Mouse (Mus musculus): ENCODE measurements around the gene Mettl17. TPM values are rescaled to one million over a fixed set of nuclear protein-coding genes. Genes with fewer than 3 reads are reported as not detected.

Gene Mettl17
- total and polyA plus RNA-seq, 2 experiments from 2014 or later: 47.4 to 54.5 TPM

DNA sequence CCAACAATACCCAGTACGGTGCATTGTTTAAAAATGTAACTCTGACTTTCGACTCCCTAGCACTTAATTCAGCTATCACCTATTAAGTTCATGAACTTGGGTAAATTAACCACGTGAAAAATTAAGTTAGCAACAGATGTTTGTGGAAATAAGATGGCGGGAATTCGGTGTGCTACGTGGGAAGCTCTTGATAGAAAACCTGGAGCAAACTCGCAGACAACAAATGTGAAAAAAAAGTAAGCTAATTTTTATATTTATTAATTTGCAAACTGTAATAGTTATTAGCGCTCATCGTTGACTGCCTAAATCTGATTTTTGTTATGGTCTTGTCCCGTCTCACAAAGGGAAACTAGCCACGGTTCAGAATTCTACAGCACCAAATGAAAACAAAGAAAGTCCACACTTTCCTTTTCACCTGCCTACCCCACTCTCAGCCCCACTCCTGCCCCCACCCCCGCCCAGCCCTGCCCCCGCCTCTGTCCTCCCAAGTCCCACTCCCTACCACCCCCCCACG lies 554 bp upstream of the Mettl17 start:
- peak; percentile 3; the same call in 1 of the 2 replicates for ATAC-seq
- Histone ChIP-seq H3K27ac (ENCODE audit: low read depth, low read length) (peak overlapping the region; percentile 88), H3K9ac (peak overlapping the region; percentile 87), H3K27me3 (ENCODE audit: insufficient read depth, low read length) (no peaks in the 10 kb centered on the region), H3K4me3 (ENCODE audit: low read depth, low read length) (peak overlapping the region; percentile 82), H3K4me2 (ENCODE audit: low read depth) (peak overlapping the region; percentile 83), H3K36me3 (ENCODE audit: insufficient read depth) (peaks cover 19% of the 10 kb centered on the region), H3K9me3 (ENCODE audit: low read length) (no peaks in the 10 kb centered on the region), H3K4me1 (ENCODE audit: insufficient read depth) (peaks cover 11% of the 10 kb centered on the region; the same call in 1 of the 2 replicates)
- under 1% methylated on average over 14 of the region's 14 CpGs for WGBS
- no peak for DNase-seq
- TF ChIP-seq CTCF (IDR thresholded peaks at IDR 0.05; ENCODE audit: low read depth): no peak

DNA sequence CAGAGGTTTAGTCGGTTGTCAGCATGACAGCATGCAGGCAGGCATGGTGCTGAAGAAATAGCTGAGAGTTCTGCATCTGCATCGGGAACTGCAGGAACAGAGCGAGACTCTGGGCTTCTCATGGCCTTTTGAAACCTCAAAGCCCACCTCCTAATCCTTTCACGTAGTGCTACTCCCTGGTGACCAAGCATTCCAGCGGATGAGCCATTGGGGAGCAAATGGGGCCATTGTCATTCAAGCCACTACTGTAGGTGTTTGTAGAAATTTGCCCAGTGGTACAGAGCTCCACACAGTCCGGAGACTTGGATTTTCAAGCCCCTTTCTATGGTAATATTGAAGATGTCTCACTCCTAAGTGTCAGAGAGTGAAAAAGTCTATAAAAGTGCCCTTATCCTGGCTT lies 1.4 kb downstream of the Mettl17 start:
- peak overlapping the region; percentile 83 for H3K4me2 ChIP-seq (ENCODE audit: low read depth)
- ATAC-seq: no peak
- H3K4me1 ChIP-seq (ENCODE audit: insufficient read depth): peaks cover 11% of the 10 kb centered on the region; the same call in 1 of the 2 replicates
- TF ChIP-seq CTCF (IDR thresholded peaks at IDR 0.05; ENCODE audit: low read depth): no peak
- no peaks in the 10 kb centered on the region for H3K27me3 ChIP-seq (ENCODE audit: insufficient read depth, low read length)
- no peaks in the 10 kb centered on the region for H3K9me3 ChIP-seq (ENCODE audit: low read length)
- WGBS: 45% methylated on average over 6 of the region's 6 CpGs
- no peak for DNase-seq
- no peak overlapping the region for H3K4me3 ChIP-seq (ENCODE audit: low read depth, low read length)
- peaks cover 39% of the 10 kb centered on the region for H3K36me3 ChIP-seq (ENCODE audit: insufficient read depth)
- 0 out of 2 replicates have a peak overlapping the region, but pooled peaks have one; percentile 87 for H3K9ac ChIP-seq
- H3K27ac ChIP-seq (ENCODE audit: low read depth, low read length): no peak overlapping the region

DNA sequence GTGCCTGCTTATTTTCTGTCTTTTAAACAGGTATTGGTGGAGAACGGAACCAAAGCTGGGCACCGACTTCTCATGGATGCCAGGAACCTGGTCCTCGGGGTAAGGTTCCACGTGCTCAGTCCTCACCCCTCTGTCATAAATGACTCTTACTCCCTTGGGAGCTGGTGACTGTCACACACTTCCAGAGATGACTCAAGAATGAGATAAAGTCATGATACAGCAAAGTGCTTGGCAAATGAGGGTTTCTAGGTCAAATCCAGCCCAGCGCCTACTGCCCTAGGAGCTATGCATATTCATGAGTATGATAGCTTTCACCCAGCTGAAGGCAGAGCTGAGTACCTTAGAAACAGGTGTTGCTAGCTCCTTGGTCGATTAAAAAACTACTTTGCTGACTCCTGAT lies 5.2 kb downstream of the Mettl17 start:
- Histone ChIP-seq H3K27ac (ENCODE audit: low read depth, low read length) (no peak overlapping the region), H3K27me3 (ENCODE audit: insufficient read depth, low read length) (no peaks in the 10 kb centered on the region), H3K4me3 (ENCODE audit: low read depth, low read length) (no peak overlapping the region), H3K9ac (no peak overlapping the region), H3K4me1 (ENCODE audit: insufficient read depth) (peaks cover 11% of the 10 kb centered on the region; the same call in 1 of the 2 replicates), H3K36me3 (ENCODE audit: insufficient read depth) (peaks cover 65% of the 10 kb centered on the region), H3K4me2 (ENCODE audit: low read depth) (no peak overlapping the region), H3K9me3 (ENCODE audit: low read length) (no peaks in the 10 kb centered on the region)
- ATAC-seq: no peak
- no peak for TF ChIP-seq CTCF (IDR thresholded peaks at IDR 0.05; ENCODE audit: low read depth)
- WGBS: 83% methylated on average over 6 of the region's 6 CpGs
- no peak for DNase-seq

DNA sequence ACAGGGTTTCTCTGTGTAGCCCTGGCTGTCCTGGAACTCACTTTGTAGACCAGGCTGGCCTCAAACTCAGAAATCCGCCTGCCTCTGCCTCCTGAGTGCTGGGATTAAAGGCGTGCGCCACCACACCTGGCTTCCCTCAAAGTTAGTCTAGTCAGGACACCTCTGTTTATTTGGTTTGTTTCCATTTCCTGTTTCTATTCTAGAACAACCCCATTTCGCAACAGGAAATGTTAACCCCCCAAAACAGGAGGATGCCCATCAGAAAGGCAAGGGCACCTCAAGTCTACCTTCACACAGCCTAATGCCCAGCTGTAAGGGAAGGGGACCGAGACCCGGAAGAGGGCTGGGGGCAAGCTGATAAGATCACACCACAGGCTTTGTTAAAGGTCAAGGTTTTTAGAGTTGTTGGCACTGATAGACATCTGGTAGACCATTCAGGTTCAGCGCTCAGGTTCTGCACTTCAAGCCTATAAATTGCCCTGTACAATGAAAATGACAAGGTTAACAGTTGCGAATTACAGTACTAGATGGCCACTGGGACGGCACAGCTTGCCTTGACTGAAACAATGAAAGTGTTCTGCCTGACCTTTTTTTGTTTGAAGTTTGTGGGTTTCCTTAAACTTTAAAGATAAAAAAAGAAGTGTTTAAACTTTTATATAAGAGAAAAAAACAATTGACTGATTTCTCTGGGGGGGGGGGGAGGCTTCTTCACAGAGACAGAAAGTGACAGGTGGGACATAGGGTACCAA lies 7.7 kb downstream of the Mettl17 start, which contains the start of gene Slc39a2:
Gene Slc39a2 (plus strand): TSS at position 699 of the 749 bp plus-strand sequence.
- no peaks in the 10 kb centered on the region for H3K9me3 ChIP-seq (ENCODE audit: low read length)
- H3K9ac ChIP-seq: no peak within 1 kb of the TSS
- H3K4me3 ChIP-seq (ENCODE audit: low read depth, low read length): no peak within 1 kb of the TSS
- 93% methylated on average over 9 of the region's 9 CpGs for WGBS
- H3K36me3 ChIP-seq (ENCODE audit: insufficient read depth): peaks cover 58% of the 10 kb centered on the region
- TF ChIP-seq CTCF (IDR thresholded peaks at IDR 0.05; ENCODE audit: low read depth): no peak
- no peaks in the 10 kb centered on the region for H3K27me3 ChIP-seq (ENCODE audit: insufficient read depth, low read length)
- DNase-seq (no peak), ATAC-seq (no peak)
- no peaks in the 10 kb centered on the region for H3K4me1 ChIP-seq (ENCODE audit: insufficient read depth)
- no peak within 1 kb of the TSS for H3K4me2 ChIP-seq (ENCODE audit: low read depth)
- no peak within 1 kb of the TSS for H3K27ac ChIP-seq (ENCODE audit: low read depth, low read length)

- 23% methylated on average over 10 of the region's 10 CpGs for WGBS
- H3K4me3 ChIP-seq (ENCODE audit: low read depth, low read length): no peak overlapping the region
These were observed 8.6 kb downstream of the Mettl17 start for GRCm38 (mm10) chr14:51893094-51893794.

DNA sequence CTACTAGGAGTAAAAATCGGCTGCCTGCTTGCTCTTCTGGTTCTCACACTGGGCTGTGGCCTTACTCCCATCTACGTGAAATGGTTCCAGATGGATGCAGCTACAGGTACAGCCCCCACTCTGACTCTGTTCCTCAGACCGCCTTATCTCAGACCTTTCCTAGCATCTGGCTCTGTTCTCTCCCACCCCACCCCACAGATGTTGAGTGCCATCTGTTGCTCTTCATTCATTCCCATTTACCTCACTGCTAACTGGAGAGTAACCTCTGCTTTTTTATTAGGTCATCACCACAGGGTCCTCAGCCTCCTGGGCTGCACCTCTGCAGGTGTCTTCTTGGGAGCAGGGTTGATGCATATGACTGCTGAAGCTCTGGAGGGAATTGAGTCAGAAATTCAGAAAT lies 9.2 kb downstream of the Mettl17 start:
- ATAC-seq (no peak), DNase-seq (no peak)
- TF ChIP-seq CTCF (IDR thresholded peaks at IDR 0.05; ENCODE audit: low read depth): no peak
- H3K4me2 ChIP-seq (ENCODE audit: low read depth): no peak overlapping the region
- no peak overlapping the region for H3K27ac ChIP-seq (ENCODE audit: low read depth, low read length)
- H3K27me3 ChIP-seq (ENCODE audit: insufficient read depth, low read length): no peaks in the 10 kb centered on the region
- no peaks in the 10 kb centered on the region for H3K9me3 ChIP-seq (ENCODE audit: low read length)
- H3K9ac ChIP-seq: no peak overlapping the region
- H3K36me3 ChIP-seq (ENCODE audit: insufficient read depth): peaks cover 48% of the 10 kb centered on the region
- WGBS: 74% methylated on average over 3 of the region's 3 CpGs
- H3K4me1 ChIP-seq (ENCODE audit: insufficient read depth): no peaks in the 10 kb centered on the region
- H3K4me3 ChIP-seq (ENCODE audit: low read depth, low read length): no peak overlapping the region

More at GRCm38 (mm10) chr14:51893094-51893794, 8.6 kb downstream of the Mettl17 start:
- TF ChIP-seq CTCF (IDR thresholded peaks at IDR 0.05; ENCODE audit: low read depth): no peak
- Histone ChIP-seq H3K27ac (ENCODE audit: low read depth, low read length) (no peak overlapping the region), H3K4me2 (ENCODE audit: low read depth) (no peak overlapping the region), H3K27me3 (ENCODE audit: insufficient read depth, low read length) (no peaks in the 10 kb centered on the region), H3K4me1 (ENCODE audit: insufficient read depth) (no peaks in the 10 kb centered on the region), H3K9ac (no peak overlapping the region), H3K9me3 (ENCODE audit: low read length) (no peaks in the 10 kb centered on the region), H3K36me3 (ENCODE audit: insufficient read depth) (peaks cover 52% of the 10 kb centered on the region)
- ATAC-seq (no peak), DNase-seq (no peak)

DNA sequence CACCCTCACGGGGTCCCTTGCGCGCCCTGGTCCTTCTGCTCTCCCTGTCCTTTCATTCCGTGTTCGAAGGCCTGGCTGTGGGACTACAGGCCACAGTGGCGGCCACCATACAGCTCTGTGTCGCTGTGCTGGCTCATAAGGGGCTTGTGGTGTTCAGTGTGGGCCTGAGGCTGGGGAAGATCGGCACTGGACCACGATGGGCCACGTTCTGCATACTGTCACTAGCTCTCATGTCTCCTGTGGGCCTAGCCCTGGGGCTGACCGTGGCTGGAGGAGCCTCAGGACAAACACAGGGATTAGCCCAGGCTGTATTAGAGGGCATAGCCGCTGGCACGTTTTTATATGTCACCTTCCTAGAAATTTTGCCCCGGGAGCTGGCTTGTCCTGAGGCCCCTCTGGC lies 10.4 kb downstream of the Mettl17 start:
- no peak for DNase-seq
- H3K27me3 ChIP-seq (ENCODE audit: insufficient read depth, low read length): no peaks in the 10 kb centered on the region

More for the DNA sequence above, 10.4 kb downstream of the Mettl17 start:
- no peak overlapping the region for H3K4me3 ChIP-seq (ENCODE audit: low read depth, low read length)
- no peaks in the 10 kb centered on the region for H3K9me3 ChIP-seq (ENCODE audit: low read length)
- 83% methylated on average over 14 of the region's 14 CpGs for WGBS
- H3K4me1 ChIP-seq (ENCODE audit: insufficient read depth): no peaks in the 10 kb centered on the region
- TF ChIP-seq CTCF (IDR thresholded peaks at IDR 0.05; ENCODE audit: low read depth): no peak
- H3K27ac ChIP-seq (ENCODE audit: low read depth, low read length): no peak overlapping the region
- H3K36me3 ChIP-seq (ENCODE audit: insufficient read depth): peaks cover 36% of the 10 kb centered on the region
- H3K9ac ChIP-seq: no peak overlapping the region
- no peak overlapping the region for H3K4me2 ChIP-seq (ENCODE audit: low read depth)
- peak; percentile 10; the same call in 1 of the 2 replicates for ATAC-seq

Data from forebrain, postnatal 0 days (tissue).